Mouse (Mus musculus): ENCODE data around the gene Rabepk. TPM values are rescaled to one million over a fixed set of nuclear protein-coding genes. Genes with fewer than 3 reads are reported as not detected.
"Not testable (repeated sequence)": the region's sequence is repeated elsewhere in the genome, so short reads cannot be mapped to it uniquely, and the experiment has no call there.

Rabepk gene
- polyA plus RNA-seq, 1 experiment from 2014 or later: 26.0 TPM

DNA sequence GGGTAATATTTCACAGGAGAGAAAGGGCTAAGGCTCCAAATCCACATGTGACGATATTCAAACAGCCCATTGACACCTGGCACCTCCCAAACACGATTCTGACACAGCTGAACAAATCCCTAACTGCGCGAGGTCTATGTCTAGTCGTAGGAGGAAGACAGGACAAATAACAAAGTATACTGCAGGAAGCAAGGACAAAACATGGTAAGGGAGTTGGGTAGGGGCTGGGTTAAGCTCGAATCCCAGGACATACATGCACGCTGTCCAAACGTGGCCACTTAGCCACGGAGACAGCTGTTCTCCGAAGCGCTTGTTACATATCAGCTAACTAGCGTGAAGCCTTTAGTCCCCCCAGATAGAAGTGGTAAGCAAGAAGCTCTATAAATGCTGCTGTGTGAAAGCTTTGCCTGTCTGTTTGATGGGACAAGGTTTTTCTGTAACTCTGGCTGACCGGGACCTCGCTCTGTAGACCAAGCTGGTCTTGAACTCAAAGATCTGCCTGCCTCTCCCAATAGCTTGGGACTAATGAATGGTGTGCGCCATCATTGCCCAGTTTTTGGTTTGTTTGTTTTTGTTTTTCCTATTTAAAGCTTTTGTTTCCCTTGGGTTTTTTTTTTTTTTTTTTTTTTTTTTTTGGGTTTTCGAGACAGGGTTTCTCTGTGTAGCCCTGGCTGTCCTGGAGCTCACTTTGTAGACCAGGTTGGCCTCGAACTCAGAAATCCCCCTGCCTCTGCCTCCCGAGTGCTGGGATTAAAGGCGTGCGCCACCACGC is 26.9 kb upstream of the Rabepk start:
- peaks cover 8% of the 10 kb centered on the region; the same call in 1 of the 2 replicates for H3K27me3 ChIP-seq (replicated peaks)

GRCm38 (mm10) chr2:34825827-34826459 is 26.2 kb upstream of the Rabepk start, which contains the start of gene Fbxw2:
Gene Fbxw2 (minus strand): TSS chr2:34826311.
- under 1% methylated on average over 57 of the region's 57 CpGs for WGBS
- Histone ChIP-seq H3K4me2 (peak within 1 kb of the TSS; percentile 92), H3K4me3 (peak within 1 kb of the TSS; percentile 92), H3K36me3 (peaks cover 12% of the 10 kb centered on the region), H3K4me1 (replicated peaks) (peaks cover 14% of the 10 kb centered on the region), H3K9ac (peak within 1 kb of the TSS; percentile 97), H3K9me3 (replicated peaks) (no peaks in the 10 kb centered on the region; the same call in 1 of the 2 replicates), H3K27ac (ENCODE audit: poor library complexity, severe bottlenecking) (peak within 1 kb of the TSS; percentile 84), H3K27me3 (replicated peaks) (peaks cover 8% of the 10 kb centered on the region; the same call in 1 of the 2 replicates)
- peak; percentile 95 for ATAC-seq (ENCODE audit: insufficient number of reproducible peaks, low FRiP score)

More for the DNA sequence above, 26.9 kb upstream of the Rabepk start:
- H3K4me2 ChIP-seq: peak overlapping the region; percentile 92
- H3K4me3 ChIP-seq: peak overlapping the region; percentile 92
- 0 out of 2 replicates have a peak overlapping the region, but pooled peaks have one; percentile 58 for H3K9ac ChIP-seq
- H3K36me3 ChIP-seq: peaks cover 8% of the 10 kb centered on the region
- no peak overlapping the region; the same call in 1 of the 2 replicates for H3K27ac ChIP-seq (ENCODE audit: poor library complexity, severe bottlenecking)
- H3K4me1 ChIP-seq (replicated peaks): peaks cover 14% of the 10 kb centered on the region
- ATAC-seq (ENCODE audit: insufficient number of reproducible peaks, low FRiP score): no peak
- no peaks in the 10 kb centered on the region; the same call in 1 of the 2 replicates for H3K9me3 ChIP-seq (replicated peaks)
- WGBS: 35% methylated on average over 20 of the region's 21 CpGs

DNA sequence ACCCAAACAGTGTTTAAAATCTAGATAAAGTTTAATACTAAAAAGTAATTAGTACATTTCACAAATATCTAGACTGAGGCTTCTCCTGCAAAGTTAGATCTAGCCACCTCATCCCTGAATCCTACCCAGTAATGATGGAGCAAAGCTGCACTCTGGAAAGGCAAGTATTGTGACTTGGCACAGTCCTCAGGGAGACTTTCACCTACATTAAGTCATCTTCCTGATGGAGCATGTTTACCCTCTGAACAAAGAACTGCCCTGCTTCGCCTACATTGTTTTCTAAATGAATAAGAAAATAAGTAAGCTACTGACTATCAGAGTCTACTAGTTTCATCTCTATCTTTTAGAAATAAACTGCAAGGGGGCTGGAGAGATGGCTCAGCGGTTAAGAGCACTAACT is 18.8 kb upstream of the Rabepk start:
- 90% methylated on average over 2 of the region's 2 CpGs for WGBS

GRCm38 (mm10) chr2:34815893-34816292 is 16.2 kb upstream of the Rabepk start:
- not testable (repeated sequence) for H3K27me3 ChIP-seq (replicated peaks); H3K27ac ChIP-seq (ENCODE audit: poor library complexity, severe bottlenecking); H3K4me2 ChIP-seq; H3K4me3 ChIP-seq; H3K9me3 ChIP-seq (replicated peaks); H3K4me1 ChIP-seq (replicated peaks); ATAC-seq (ENCODE audit: insufficient number of reproducible peaks, low FRiP score); H3K9ac ChIP-seq
- H3K36me3 ChIP-seq: peaks cover 62% of the 10 kb centered on the region
- WGBS: 93% methylated on average over 2 of the region's 2 CpGs

More for the DNA sequence above, 18.8 kb upstream of the Rabepk start:
- no peak for ATAC-seq (ENCODE audit: insufficient number of reproducible peaks, low FRiP score)
- H3K9ac ChIP-seq: no peak overlapping the region
- no peak overlapping the region for H3K4me3 ChIP-seq
- no peak overlapping the region for H3K4me2 ChIP-seq
- no peaks in the 10 kb centered on the region for H3K27me3 ChIP-seq (replicated peaks)
- peaks cover 59% of the 10 kb centered on the region for H3K36me3 ChIP-seq
- no peaks in the 10 kb centered on the region for H3K9me3 ChIP-seq (replicated peaks)
- no peak overlapping the region for H3K27ac ChIP-seq (ENCODE audit: poor library complexity, severe bottlenecking)
- no peaks in the 10 kb centered on the region for H3K4me1 ChIP-seq (replicated peaks)

DNA sequence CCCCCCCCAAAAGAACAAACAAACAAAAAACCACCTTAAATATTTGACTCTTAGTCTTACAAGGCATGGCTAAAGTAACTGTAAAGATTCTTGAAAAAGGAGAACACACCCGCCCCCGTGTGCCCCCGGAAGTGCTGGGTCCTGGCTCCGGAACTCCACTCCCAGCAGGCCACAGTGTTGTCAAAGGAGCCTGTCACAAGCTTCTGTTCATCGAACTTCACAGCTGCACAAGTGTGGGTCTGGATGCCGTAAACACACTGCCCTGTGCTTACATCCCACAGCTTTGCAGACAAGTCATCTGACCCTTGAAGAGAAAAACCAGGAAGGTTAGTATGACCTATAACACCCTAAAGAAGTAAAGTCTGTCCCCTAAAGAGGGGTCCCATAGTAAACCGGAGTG is 13.0 kb upstream of the Rabepk start:
- peaks cover 57% of the 10 kb centered on the region for H3K36me3 ChIP-seq
- no peak for ATAC-seq (ENCODE audit: insufficient number of reproducible peaks, low FRiP score)

DNA sequence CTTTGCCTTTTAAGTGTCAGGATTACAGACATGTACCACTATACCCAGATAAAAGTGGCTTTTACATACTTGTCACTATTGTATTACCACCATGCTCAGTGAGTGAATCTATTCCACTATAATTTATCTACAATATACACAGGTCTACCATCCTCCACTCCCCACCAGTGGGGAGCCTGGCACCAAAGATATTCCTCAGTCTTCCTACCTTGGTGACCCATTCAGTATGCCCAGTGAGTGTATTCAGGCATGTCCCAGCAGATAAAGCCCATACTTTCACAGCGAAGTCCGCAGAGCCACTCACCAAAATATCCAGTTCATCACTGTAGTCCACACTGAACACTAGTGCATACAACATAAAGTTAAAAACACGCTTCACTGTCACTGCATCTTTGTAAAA is 11.1 kb upstream of the Rabepk start:
- Histone ChIP-seq H3K36me3 (peaks cover 62% of the 10 kb centered on the region), H3K4me3 (no peak overlapping the region), H3K27ac (ENCODE audit: poor library complexity, severe bottlenecking) (no peak overlapping the region), H3K27me3 (replicated peaks) (no peaks in the 10 kb centered on the region), H3K9ac (no peak overlapping the region), H3K9me3 (replicated peaks) (no peaks in the 10 kb centered on the region), H3K4me1 (replicated peaks) (peaks cover 2% of the 10 kb centered on the region; the same call in 1 of the 2 replicates), H3K4me2 (no peak overlapping the region)
- ATAC-seq (ENCODE audit: insufficient number of reproducible peaks, low FRiP score): no peak
- 91% methylated on average over 3 of the region's 3 CpGs for WGBS

More for the DNA sequence above, 13.0 kb upstream of the Rabepk start:
- WGBS: 82% methylated on average over 7 of the region's 7 CpGs
- Histone ChIP-seq H3K27ac (ENCODE audit: poor library complexity, severe bottlenecking) (no peak overlapping the region), H3K27me3 (replicated peaks) (no peaks in the 10 kb centered on the region), H3K9me3 (replicated peaks) (no peaks in the 10 kb centered on the region), H3K4me3 (no peak overlapping the region), H3K4me2 (no peak overlapping the region), H3K4me1 (replicated peaks) (no peaks in the 10 kb centered on the region), H3K9ac (no peak overlapping the region)

GRCm38 (mm10) chr2:34809568-34809967 is 9.9 kb upstream of the Rabepk start:
- no peak overlapping the region for H3K4me3 ChIP-seq
- 92% methylated on average over 1 of the region's 1 CpGs for WGBS
- no peak for ATAC-seq (ENCODE audit: insufficient number of reproducible peaks, low FRiP score)
- no peaks in the 10 kb centered on the region for H3K9me3 ChIP-seq (replicated peaks)
- peaks cover 61% of the 10 kb centered on the region for H3K36me3 ChIP-seq
- no peak overlapping the region for H3K4me2 ChIP-seq
- H3K27ac ChIP-seq (ENCODE audit: poor library complexity, severe bottlenecking): no peak overlapping the region
- H3K27me3 ChIP-seq (replicated peaks): no peaks in the 10 kb centered on the region
- H3K4me1 ChIP-seq (replicated peaks): peaks cover 5% of the 10 kb centered on the region
- H3K9ac ChIP-seq: no peak overlapping the region

GRCm38 (mm10) chr2:34808057-34808456 is 8.3 kb upstream of the Rabepk start:
- 66% methylated on average over 2 of the region's 2 CpGs for WGBS
- peaks cover 49% of the 10 kb centered on the region for H3K36me3 ChIP-seq
- ATAC-seq (ENCODE audit: insufficient number of reproducible peaks, low FRiP score): no peak

DNA sequence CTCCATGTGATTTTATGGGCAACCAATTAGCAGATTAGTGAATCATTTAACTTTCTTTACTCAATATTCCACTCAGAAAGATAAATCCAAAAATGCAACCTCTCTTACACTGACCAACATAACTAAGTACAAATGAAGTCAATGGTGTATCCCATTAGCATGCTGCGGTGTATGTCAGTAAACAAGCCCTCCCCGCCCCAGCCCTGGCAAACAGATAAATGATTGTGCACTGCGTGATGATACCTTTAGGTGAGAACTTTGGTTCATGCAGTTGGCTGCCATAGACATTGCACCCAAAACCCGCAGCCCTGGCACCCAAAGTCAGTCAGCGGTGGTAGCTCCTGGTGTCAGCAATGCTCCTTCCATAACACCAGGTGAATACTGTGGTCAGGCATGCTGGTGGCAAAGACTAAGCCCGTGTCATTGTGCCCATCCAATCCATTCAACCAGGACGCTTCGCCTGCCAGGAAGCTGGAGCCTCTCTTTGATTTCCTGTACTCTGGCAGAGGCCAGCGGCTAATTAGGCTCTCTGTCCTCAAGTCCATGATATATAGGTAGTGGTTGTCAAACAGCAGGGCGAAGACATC is 5.7 kb upstream of the Rabepk start:
- Histone ChIP-seq H3K36me3 (peaks cover 31% of the 10 kb centered on the region), H3K9me3 (replicated peaks) (no peaks in the 10 kb centered on the region), H3K4me2 (no peak overlapping the region), H3K27ac (ENCODE audit: poor library complexity, severe bottlenecking) (no peak overlapping the region), H3K9ac (no peak overlapping the region), H3K27me3 (replicated peaks) (no peaks in the 10 kb centered on the region), H3K4me3 (no peak overlapping the region), H3K4me1 (replicated peaks) (peaks cover 15% of the 10 kb centered on the region)
- WGBS: 90% methylated on average over 10 of the region's 10 CpGs
- ATAC-seq (ENCODE audit: insufficient number of reproducible peaks, low FRiP score): no peak

More at GRCm38 (mm10) chr2:34808057-34808456, 8.3 kb upstream of the Rabepk start:
- Histone ChIP-seq H3K4me1 (replicated peaks) (peaks cover 13% of the 10 kb centered on the region), H3K9me3 (replicated peaks) (no peaks in the 10 kb centered on the region), H3K9ac (no peak overlapping the region), H3K4me2 (no peak overlapping the region), H3K27ac (ENCODE audit: poor library complexity, severe bottlenecking) (no peak overlapping the region), H3K4me3 (no peak overlapping the region), H3K27me3 (replicated peaks) (no peaks in the 10 kb centered on the region)

GRCm38 (mm10) chr2:34804815-34805214 is 5.1 kb upstream of the Rabepk start:
- no peak for ATAC-seq (ENCODE audit: insufficient number of reproducible peaks, low FRiP score)
- 53% methylated on average over 1 of the region's 1 CpGs for WGBS

GRCm38 (mm10) chr2:34804172-34804571 is 4.5 kb upstream of the Rabepk start:
- no peaks in the 10 kb centered on the region for H3K9me3 ChIP-seq (replicated peaks)
- H3K9ac ChIP-seq: no peak overlapping the region
- H3K4me1 ChIP-seq (replicated peaks): peaks cover 18% of the 10 kb centered on the region
- 92% methylated on average over 2 of the region's 2 CpGs for WGBS
- peaks cover 28% of the 10 kb centered on the region for H3K36me3 ChIP-seq
- peak overlapping the region; percentile 4; the same call in 1 of the 2 replicates for H3K4me2 ChIP-seq
- no peak overlapping the region for H3K27ac ChIP-seq (ENCODE audit: poor library complexity, severe bottlenecking)
- H3K27me3 ChIP-seq (replicated peaks): no peaks in the 10 kb centered on the region
- no peak for ATAC-seq (ENCODE audit: insufficient number of reproducible peaks, low FRiP score)
- no peak overlapping the region for H3K4me3 ChIP-seq

More at GRCm38 (mm10) chr2:34804815-34805214, 5.1 kb upstream of the Rabepk start:
- no peak overlapping the region for H3K4me2 ChIP-seq
- no peak overlapping the region for H3K27ac ChIP-seq (ENCODE audit: poor library complexity, severe bottlenecking)
- no peak overlapping the region for H3K9ac ChIP-seq
- H3K36me3 ChIP-seq: peaks cover 28% of the 10 kb centered on the region
- no peaks in the 10 kb centered on the region for H3K9me3 ChIP-seq (replicated peaks)
- H3K4me3 ChIP-seq: no peak overlapping the region
- peaks cover 18% of the 10 kb centered on the region for H3K4me1 ChIP-seq (replicated peaks)
- H3K27me3 ChIP-seq (replicated peaks): no peaks in the 10 kb centered on the region
